Mouse (Mus musculus) common myeloid progenitor, adult 5-6 weeks (primary cell): Measurements from ENCODE around the gene Rdx. TPM values are rescaled to one million over a fixed set of nuclear protein-coding genes. Genes with fewer than 3 reads are reported as not detected.

Source experiments
- ATAC-seq: replicated peaks from 2 replicates; pipeline ENCODE4 v1.8.0; 2016; ENCODE audit warnings: low read depth, mild to moderate bottlenecking, moderate TSS enrichment, inconsistent platforms; ENCODE audit not compliant: poor library complexity, severe bottlenecking
- total RNA-seq: library from RNA; stranded (forward); fragments of 200-1000, 187-1606 nt; gene quantifications from 2 replicates; pipeline ENCODE4 v1.2.3, GENCODE M21; 2017

The Rdx gene
- 249 and 252 TPM in 2 replicates for total RNA-seq

DNA sequence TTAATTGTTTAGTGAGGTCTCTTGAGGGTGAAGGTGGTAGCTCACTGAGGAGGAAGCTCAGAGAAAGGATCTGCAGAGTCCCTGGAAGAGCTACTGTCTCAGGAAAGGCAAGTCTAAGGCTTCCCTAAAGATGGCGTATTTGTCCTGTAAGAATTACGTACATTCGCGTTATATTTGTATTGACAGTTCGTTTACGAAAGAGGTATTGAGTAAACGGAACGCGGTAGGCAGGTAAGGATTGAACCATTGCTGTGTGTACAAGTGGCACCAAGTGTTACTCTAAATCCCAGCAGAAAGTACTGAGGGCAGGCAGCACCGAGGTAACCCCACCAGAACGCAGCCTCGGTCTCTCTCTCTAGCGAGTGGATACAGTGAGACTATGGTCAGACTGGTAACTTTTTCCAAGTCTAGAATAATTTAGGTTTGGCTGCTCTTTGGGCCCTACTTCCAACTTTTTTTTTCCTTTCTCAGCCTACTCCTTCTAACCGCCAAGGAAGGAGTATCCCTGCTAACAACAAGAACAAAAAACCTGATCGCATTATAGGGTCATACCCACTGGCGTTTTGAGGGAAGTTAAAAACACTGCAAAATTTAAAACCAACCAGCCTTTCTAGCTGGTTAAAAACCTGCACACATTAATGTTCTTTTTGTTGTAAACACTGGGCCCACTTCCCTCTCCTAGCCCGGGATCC, at the start of gene Rdx:
Rdx (plus strand) TSS at position 45 of the 692 bp plus-strand sequence.
- peak; percentile 52 for ATAC-seq

DNA sequence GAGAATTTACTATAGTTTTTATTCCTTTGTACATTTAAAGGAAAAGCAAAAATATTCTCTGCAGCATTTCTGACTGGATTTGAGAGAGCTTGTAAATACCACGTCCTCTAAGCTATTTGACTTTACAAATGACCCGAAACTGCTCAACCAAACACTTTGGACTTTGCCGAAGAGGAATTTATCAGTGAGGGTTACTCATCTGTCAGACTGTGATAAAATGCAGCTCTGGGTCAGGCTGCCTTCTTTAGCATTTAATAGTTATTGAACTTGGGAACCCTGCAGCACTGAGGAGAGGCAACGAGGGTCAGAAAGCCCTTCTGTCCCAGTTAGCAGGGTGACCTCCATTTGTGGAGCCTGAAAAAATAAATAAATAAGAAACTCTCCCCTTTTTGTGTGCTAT, 43.5 kb upstream of the Rdx start:
- ATAC-seq: no peak

DNA sequence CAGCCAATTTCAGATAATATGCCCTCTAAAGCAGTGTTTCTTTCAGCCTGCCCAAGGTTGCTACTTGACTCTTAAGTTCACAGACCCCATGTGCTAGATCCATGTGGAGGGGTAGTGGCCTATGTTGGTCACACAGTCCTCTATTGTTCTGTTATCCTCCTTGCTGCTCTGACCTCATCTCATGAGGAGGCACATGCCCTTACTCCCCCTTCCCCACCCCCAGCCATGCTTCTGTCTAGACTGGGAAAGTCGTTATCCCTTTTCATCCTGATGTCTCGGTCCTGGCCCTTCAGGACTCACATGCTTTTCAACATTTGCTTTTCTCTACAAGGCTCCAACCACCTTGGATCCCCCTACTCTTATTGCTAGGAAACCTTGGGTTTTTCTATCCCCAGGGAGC, 39.6 kb upstream of the Rdx start:
- no peak for ATAC-seq

DNA sequence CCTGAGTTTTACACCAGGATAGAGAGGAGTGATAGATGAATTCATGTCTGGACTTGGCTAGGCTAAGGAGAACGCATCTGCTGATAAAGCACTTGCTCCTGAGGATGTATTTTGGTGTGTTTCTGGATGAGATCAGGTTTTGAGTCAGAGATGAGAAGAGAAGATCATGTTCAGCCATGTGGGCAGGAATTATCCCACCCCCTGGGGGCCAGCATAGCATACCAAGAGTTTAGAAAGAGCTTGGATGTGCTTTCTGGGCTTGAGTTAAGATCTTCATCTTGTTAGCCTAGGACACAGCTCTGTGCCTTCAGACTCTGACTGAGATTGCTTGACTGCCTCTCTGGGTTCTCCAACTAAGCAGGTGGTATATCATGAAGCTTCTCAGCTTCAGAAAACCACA, 38.5 kb upstream of the Rdx start:
- ATAC-seq: no peak

DNA sequence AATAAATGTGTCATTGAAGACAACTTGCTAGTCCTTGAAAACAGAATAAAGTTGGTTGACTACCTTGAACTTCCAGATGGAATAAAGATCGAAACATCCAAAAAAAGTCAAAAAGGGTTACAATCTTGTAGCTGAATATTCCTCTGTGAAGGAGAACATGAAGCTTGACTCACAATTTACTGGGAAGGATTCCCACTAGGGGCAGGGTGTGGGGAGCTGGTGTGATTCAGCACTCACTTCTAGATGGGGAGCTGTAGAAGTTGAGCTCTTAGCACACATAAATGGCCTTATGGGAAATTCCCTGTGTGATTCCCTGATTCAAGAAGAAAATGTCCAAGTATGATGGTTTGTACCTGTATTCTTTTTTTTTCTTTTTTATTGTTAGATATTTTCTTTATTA, 34.7 kb upstream of the Rdx start:
- no peak for ATAC-seq

DNA sequence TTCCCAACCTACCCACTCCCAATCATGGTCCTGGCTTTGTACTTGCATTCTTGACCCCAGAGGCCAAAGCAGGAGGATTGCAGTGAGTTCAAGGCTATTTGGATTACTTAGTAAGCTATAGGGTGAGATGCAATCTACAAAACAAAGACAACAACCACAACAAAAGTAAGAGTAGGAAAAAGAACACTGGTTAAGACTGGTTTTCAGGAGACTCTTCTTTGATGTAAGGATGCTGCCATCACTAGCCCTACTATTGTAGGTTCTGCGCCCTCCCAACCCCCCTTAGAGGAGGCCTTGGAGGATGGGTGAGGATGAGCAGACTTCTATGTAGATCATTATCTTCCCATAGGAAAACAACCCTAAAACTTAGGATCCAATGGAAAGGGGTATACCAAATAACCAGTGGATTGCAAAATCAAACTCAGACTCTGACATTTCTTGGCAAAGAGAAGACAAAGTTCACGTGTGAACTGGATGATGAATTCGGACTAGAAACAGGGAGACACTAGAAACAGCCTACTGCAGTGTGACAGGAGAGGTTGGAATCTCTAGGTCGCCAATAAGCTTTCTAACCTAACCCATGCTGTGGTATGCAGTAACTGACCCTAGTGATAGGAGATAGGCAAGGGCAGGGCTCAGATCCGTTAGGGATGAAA, 34.1 kb upstream of the Rdx start:
- no peak for ATAC-seq

DNA sequence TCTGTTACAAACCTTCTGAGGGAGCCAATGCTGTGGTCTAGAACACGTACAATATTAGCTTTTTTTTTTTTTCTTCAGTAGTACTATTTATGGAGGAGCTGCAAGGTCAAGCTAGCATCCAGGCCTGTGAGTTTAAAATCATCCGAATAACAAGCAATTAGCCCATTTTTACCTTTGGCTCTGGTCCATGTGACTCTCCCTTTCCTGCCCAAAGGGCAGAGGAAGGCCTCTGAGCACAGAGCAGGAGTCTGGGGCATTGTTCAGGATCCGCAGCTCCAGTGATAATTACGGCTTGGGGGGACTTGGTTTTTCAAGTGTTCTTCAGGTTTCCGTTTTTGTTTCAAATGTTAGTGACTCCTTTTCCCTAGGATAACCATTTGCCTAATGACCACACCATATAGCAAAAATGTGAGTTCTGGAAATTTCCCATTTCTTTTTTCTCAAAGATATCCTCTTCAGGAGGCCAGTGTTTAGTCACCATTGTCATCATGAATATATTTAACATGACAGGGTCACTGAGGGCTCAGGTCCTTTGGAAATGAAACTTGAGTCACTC, 33.0 kb upstream of the Rdx start:
- no peak for ATAC-seq

DNA sequence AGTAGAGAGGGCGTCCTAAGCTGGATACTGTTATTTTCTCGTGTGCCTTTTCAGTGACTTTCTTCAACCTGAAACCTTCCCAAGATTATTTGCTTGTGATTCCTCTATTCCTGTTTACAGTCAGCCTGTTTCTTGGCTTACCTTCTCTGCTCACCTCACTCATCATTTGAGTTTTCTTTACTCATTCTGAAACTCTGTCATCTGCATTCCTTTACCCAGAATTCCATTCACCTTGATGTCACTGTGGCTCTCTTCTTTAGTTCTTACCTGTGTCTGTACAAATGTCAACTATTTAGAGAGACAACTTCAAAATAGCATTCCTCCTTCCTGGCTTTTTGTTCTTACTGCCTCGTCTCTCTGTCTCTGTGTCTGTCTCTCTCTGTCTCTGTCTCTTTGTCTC, 29.9 kb upstream of the Rdx start:
- ATAC-seq: no peak

DNA sequence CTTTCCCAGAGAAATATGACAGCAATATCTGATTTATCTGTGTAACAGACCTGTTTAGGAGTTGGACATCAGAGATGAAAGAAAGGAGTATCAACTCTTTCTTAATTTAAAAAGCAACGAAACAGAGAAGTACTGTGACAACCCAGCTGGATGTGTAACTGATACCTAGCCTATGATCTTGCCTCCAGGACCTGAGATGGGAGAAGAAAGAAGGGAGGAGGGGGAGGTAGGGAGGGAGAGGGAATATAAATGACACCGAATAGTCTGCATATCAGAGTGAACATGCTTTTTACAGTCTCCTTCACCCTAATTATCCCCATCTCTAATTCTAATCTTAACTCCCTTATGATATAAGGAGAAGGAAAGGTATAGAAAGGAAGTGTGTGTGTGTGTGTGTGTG, 29.1 kb upstream of the Rdx start:
- no peak for ATAC-seq

DNA sequence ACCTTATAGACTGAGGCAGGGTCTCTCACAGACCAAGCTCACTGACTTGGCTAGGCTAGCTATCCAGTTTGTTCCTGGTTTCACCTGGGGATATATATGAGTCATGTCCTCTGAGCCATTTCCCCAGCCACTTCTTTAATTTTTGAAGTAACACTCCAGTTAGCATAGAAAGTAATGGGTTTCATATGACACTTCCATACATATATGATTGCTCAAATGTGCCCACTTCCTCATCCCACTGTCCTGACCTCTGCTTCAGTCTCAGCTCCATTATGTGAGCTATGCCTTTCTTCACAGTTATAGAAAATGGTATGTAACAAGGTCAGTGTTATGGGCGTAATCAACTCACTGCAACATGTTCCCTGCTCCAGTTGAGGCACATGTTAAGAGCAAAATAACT, 28.5 kb upstream of the Rdx start:
- 0 out of 2 replicates have a peak, but pooled peaks have one; percentile 15 for ATAC-seq

DNA sequence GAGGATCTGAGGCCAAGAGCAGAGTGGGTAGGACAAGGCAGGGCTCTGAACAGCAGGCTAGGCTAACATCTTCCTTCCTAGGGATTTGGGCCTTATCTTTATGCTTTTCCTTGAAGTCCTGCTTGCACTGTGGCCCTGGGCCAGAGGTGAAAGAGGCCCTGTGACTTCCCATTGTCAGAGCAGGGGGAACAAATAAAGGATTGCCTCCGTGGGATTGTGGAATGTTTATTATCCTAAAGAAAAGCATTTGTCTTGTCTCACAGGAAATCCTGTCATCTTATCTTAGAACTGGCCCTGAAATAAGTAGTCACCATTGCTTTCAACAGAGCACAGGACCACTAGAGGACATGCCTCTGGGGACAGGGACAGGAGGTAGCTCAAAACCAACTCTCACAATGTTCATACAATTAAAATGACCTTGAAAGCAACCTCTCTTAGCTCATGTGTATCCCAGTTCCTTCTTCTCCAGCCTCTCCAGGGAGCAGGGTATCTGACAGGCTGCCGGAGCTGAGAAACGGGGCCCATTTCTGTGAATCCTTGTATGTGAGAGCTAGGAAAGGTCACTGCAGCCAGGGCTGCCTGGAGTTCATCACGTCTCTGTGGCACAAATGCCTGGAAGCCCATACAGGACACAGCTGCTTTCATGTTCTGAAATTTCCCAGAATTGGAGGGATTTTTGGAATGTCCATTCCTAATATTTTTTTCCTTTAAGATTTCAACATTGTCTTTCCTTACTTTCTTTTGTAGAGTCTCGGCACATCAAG, 19.5 kb upstream of the Rdx start:
- no peak for ATAC-seq

DNA sequence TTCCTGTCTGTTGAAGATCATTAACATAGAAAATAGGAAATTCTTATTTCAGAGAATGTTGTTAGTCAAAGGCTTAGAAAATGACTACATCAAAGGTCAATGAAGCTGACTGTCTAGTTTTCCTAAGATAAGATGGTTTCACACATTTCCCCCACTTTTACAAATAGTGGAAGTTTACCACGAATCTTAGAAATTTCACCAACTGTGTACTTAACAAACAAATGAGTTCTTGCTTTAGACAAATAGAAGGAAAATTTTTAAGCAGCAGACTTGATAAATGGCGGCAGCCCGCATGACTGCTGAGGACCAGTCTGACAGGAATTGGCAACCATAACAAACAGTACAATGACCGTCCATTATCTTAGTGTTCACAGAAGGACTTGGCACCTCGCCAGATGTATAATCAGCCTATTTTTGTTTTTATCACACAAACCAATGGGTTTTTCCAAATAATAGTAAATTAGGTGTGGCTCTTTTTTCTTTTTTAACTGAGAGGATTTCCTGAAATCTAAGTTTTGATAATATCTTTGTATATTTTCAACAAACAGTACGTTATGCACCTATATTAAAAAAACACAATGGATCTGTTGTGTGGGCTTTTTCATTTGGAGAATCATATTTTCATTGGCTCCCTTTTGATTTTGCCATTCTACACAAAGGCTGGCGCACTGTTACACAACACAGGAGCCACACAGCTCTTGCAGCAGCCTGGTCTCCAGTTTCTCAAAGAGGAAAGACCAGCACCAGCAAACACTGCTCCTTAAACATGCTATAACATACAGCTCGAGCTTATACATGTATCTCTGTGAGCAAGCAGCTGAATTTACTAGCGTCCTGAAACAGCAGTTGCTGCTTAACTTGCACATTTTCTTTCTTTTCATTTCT, 18.2 kb upstream of the Rdx start:
- no peak for ATAC-seq

DNA sequence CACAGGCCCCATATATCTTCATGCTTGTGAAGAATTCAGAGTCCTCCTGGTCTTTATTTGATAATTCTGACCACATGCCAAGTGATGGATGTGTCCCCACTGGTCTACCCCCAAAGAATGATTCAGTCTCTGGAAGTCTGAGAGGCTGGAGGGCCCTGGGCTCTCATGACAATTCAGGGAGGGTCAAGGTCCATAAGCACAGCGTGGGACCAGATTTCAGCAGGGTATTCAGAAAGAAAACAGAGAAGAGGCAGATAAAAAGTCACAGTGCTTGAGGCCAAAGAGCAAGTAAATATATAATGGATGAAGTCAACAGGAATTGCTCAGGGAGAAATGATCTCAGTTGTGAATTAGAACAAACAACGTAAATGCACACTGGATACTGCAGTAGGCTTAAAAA, 15.5 kb upstream of the Rdx start:
- no peak for ATAC-seq

DNA sequence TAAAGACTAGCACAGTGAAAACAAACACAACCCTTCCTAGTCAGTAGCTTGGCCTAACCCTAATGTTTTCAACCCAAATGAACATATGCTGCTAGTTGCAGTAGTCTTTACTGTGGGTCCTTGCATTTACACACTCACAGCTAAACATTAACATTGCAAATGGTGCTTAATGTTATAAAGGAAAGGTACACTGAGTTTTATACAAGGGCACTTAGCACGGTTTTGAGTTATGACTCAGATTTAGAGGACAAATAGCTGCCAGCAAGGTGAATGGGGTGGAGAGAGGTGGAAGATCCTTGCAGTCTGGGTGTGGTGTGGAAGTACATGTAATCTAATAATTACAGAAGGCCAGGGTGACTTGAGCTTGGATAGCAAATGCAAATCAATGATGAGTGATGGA, 9.5 kb upstream of the Rdx start:
- no peak for ATAC-seq

DNA sequence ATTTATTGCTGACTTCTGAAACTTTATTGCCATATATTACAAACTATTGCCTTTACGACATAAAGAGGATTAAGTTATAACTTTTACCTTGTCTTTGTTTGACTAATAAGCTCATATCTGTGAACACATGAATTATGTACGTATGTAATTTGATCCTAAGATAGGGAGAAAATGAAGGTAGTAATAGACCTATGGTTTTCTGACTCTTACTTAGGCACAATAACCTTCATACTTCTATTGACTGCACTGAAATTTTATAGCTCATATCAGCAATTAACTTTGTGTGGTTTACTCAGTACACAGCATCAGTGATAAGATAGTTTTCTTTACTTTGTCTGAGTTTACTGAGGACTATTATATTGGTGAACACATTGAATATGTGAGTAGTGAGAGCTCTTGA, 5.3 kb upstream of the Rdx start:
- no peak for ATAC-seq

DNA sequence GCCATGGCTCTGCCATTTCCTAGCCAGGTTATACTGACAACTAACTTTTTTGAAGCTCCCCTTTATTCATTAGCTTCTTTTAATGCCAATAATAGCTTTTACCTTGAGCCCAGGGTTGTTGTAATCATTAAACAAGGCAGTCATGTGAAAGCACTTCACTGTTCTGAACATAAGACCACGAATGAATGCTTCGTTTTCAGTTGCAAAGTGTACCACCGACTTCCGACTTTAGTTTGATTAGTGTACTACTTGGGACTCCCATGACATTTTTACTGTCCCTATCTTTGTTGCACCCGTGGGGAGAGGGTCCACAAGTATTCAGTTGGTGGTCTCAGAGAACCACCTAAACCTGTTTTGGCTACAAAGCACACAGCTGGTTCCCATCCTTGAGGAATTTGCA, 287 bp upstream of the Rdx start:
- no peak for ATAC-seq

DNA sequence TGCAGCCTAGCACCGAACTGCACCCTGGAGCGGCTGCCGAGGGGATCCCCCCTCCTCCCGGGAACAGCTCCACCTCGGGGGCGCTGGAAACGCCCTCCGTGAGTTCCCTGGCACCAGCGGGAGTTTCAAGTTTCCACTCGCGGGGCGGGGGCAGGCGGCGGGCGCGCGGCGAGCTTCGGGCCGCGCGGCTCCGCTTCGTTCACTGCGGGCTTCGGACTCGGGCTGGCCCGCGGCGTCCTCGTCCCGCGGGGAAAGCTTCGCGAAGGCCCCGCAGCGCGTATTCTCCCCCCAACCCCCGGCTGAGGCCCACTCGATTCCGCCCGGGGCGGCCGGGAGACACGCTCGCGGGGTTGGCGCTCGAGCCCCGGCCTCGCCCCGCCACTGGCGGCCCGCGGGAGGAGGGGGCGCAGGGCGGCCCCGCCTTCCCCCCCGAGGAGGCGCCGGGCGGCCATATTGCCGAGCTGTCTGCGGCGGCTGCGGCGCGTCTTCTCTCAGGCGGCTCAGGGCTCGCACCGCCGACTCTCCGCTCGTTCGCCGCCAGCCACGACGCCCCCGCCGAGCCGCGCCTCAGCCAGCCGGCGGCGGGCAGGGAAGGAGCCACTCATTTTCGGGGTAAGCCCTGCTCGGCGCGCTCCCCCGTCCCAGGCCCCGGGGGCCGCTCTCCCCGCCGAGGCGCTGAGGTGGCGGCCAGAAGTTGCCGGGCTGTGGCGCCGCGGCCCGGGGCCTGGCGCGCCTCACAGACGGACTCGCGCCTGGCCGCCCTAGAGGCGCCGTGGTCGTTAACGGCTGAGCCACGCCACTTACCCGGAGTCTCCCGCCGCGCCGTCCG, 1.1 kb downstream of the Rdx start:
- peak; percentile 78 for ATAC-seq

DNA sequence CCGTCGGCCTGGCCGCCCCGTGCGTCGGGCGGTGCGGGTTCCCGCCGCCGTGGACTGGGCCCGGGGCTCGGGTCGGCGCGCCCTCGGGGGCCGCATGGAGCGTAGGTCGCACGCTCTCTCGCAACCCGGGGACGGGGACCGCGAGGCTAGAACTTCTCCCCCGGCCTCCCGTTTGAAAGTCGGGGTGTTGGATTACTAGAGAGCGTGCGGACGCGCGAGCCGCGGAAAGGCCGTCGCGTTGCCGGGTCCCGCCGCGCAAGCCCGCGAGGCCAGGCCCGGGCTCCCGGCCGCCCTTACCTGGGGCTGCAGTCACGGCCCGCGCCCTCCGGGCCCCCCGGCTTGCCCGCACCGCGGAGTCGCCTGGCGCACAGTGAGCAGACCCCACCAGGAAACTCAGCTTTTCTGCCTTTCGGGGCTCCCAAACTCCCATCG, 1.7 kb downstream of the Rdx start:
- 0 out of 2 replicates have a peak, but pooled peaks have one; percentile 4 for ATAC-seq

DNA sequence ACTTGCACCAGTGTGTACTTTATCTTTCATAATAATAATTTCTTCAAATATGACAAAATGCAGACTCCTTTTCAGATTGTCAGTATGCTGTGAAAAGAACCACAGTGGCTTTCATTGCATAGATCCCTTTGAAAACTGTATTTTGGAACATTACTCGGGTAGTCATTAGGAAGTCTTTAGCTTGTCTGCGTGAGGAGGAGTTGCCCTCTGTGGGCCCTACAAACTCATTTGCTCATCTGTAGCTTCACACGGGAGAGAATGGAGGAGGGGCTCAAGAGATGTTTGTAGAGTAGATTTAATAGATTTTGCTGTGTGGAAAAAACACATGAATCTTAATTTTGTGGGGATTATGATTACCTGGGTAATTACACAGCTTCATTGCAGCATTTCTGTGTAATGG, 2.6 kb downstream of the Rdx start:
- no peak for ATAC-seq
